Mouse (Mus musculus): ENCODE results near the gene Cbl.

GRCm38 (mm10) chr9:44212406-44212805, 21.4 kb downstream of the Cbl start:
- TF ChIP-seq CTCF (IDR thresholded peaks at IDR 0.05; ENCODE audit: extremely low read depth, insufficient read depth, low read length) (no peak), POLR2A (IDR thresholded peaks at IDR 0.05; ENCODE audit: extremely low read depth, insufficient read depth, low read length) (no peak)

Measured in cortical plate, adult 2 months (tissue).